Mouse (Mus musculus) C2C12 (cell line): Measurements from ENCODE around the gene Mmp15.

Experiments used
- CTCF ChIP-seq: IDR thresholded peaks from one replicate; pipeline ENCODE4 v1.5.1; 2011; ENCODE audit not compliant: control insufficient read depth, insufficient read depth, insufficient read length
- MYOG ChIP-seq: IDR thresholded peaks from one replicate; pipeline ENCODE4 v1.6.1; 2011; ENCODE audit not compliant: control insufficient read depth, insufficient read length; ENCODE audit errors: extremely low read depth
- USF1 ChIP-seq: IDR thresholded peaks from one replicate; pipeline ENCODE4 v1.6.1; 2011; ENCODE audit warnings: low read depth, mild to moderate bottlenecking, control low read depth, moderate library complexity

DNA sequence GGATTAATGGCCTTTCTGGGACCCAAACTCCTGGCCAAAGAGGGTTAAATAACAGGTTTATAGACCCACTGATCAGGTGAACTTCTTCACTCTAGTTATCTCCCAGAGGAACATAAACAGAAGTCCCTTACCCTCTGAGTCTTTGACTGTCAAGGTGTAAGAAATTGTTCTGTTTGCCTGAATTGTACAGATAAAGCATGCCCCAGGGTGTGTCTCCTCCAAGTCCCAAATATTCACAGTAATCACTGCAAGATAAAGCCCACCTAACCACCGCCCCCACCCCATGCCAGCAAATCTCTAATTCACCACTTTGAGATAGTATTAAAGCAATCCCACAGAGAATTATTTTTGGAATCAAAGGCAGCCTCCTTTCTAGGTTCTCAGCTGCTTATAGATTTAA, 21.7 kb upstream of the Mmp15 start:
- TF ChIP-seq CTCF (no peak), MYOG (no peak), USF1 (no peak)
